Mouse (Mus musculus): ENCODE results near the gene Ppp2r2c. TPM values are rescaled to one million over a fixed set of nuclear protein-coding genes. Genes with fewer than 3 reads are reported as not detected.

Ppp2r2c gene
- polyA plus RNA-seq, 1 experiment from 2014 or later = 64.1 TPM

- WGBS = 94% methylated on average over 2 of the region's 2 CpGs
- ATAC-seq (ENCODE audit: low read depth) = no peak
- no peaks in the 10 kb centered on the region for H3K9me3 ChIP-seq (ENCODE audit: control insufficient read depth, low read length)
- no peak overlapping the region for H3K4me2 ChIP-seq (ENCODE audit: low read depth, low read length)
- no peaks in the 10 kb centered on the region for H3K4me1 ChIP-seq (ENCODE audit: control insufficient read depth, insufficient read depth, low read length)
- no peaks in the 10 kb centered on the region for H3K27me3 ChIP-seq (ENCODE audit: control insufficient read depth, insufficient read depth, low read length)
- H3K9ac ChIP-seq (replicated peaks; ENCODE audit: low read depth, low read length) = no peak overlapping the region
- H3K4me3 ChIP-seq (ENCODE audit: low read depth, low read length) = no peak overlapping the region
- no peaks in the 10 kb centered on the region for H3K36me3 ChIP-seq (ENCODE audit: control insufficient read depth, insufficient read depth, low read length)
- H3K27ac ChIP-seq (ENCODE audit: low read depth, low read length) = no peak overlapping the region
Measured at GRCm38 (mm10) chr5:36861084-36861483, 7.2 kb upstream of the Ppp2r2c start.

DNA sequence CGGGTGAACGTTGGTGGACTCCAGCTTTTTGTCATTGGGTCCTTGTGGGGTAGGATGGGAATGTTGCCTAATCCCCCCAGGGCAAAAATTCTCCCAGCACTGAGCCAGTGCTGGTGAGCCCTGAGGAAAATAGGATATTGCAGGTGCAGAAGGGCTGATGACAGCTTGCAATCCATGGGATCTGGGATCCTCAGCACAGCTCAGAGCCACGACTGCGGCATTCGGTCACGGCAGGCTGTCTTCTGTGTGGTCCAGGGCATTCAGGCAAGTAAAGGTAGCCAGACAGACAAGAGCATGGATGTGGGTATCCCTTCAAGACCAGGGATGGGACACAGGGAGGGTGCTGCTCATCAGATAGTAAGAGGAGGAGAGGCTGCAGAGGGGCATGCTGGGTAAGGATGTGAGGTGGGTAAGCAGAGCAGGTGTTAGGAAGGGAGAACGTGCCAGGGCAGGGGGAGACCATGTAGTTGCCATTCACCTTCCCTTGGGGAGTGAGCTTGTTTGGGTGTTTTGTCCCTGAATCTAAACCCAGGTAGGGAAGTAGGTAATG, 1.5 kb upstream of the Ppp2r2c start:
- no peak for ATAC-seq (ENCODE audit: low read depth)
- Histone ChIP-seq H3K4me2 (ENCODE audit: low read depth, low read length) (peak overlapping the region; percentile 82; the same call in 1 of the 2 replicates), H3K9me3 (ENCODE audit: control insufficient read depth, low read length) (no peaks in the 10 kb centered on the region), H3K4me3 (ENCODE audit: low read depth, low read length) (no peak overlapping the region), H3K27ac (ENCODE audit: low read depth, low read length) (no peak overlapping the region), H3K36me3 (ENCODE audit: control insufficient read depth, insufficient read depth, low read length) (no peaks in the 10 kb centered on the region), H3K9ac (replicated peaks; ENCODE audit: low read depth, low read length) (no peak overlapping the region), H3K4me1 (ENCODE audit: control insufficient read depth, insufficient read depth, low read length) (0 out of 2 replicates have a peak, but pooled peaks cover 15% of the 10 kb centered on the region), H3K27me3 (ENCODE audit: control insufficient read depth, insufficient read depth, low read length) (peaks cover 27% of the 10 kb centered on the region)
- 64% methylated on average over 7 of the region's 7 CpGs for WGBS

DNA sequence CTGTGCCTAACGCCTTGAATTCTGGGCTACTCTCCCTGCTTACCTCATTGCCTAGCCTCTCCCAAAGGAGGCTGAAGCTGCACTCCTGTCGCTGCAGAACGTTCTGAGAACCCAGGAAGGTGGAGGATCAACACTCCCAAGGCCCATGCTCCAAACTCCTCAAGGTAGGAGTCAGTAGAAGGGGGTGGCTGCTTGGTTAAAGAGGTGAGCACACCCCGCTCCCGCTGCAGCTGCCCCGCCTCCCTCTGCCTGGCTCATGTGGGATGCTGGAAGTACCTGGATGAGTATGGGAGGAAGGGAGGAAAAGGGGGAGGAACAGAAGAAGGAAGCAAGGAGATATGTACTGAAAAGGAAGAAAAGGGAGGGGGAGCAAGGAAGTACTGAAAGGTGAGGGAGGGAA, 752 bp upstream of the Ppp2r2c start:
- Histone ChIP-seq H3K36me3 (ENCODE audit: control insufficient read depth, insufficient read depth, low read length) (no peaks in the 10 kb centered on the region), H3K4me1 (ENCODE audit: control insufficient read depth, insufficient read depth, low read length) (0 out of 2 replicates have a peak, but pooled peaks cover 15% of the 10 kb centered on the region), H3K4me2 (ENCODE audit: low read depth, low read length) (peak overlapping the region; percentile 82), H3K9ac (replicated peaks; ENCODE audit: low read depth, low read length) (peak overlapping the region; percentile 87; the same call in 1 of the 2 replicates), H3K9me3 (ENCODE audit: control insufficient read depth, low read length) (no peaks in the 10 kb centered on the region), H3K27ac (ENCODE audit: low read depth, low read length) (no peak overlapping the region), H3K4me3 (ENCODE audit: low read depth, low read length) (peak overlapping the region; percentile 61), H3K27me3 (ENCODE audit: control insufficient read depth, insufficient read depth, low read length) (peaks cover 27% of the 10 kb centered on the region)
- WGBS = 5% methylated on average over 6 of the region's 6 CpGs
- no peak; the same call in 1 of the 2 replicates for ATAC-seq (ENCODE audit: low read depth)

DNA sequence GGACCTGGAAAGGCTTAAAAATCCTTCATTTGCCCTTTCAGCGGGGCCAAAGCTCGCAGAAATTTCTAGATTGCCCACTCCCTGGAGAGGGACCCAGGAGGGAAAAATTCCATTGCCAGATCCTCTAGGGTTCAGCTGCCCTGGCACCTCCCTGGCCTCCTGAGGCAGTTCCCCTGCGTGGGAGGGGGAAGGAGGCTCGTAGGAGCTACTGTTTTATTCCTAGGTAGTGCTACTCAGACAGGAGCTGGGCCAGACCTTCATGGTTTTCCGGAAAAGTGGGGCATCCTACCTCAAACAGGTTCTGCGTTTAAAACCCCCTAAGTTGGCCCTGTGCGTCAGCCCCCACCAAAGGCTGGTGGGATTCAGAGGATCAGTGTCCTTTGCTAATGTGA, 869 bp downstream of the Ppp2r2c start:
- Histone ChIP-seq H3K4me2 (ENCODE audit: low read depth, low read length) (peak overlapping the region; percentile 82), H3K36me3 (ENCODE audit: control insufficient read depth, insufficient read depth, low read length) (no peaks in the 10 kb centered on the region), H3K27ac (ENCODE audit: low read depth, low read length) (peak overlapping the region; percentile 82), H3K9ac (replicated peaks; ENCODE audit: low read depth, low read length) (peak overlapping the region; percentile 87), H3K9me3 (ENCODE audit: control insufficient read depth, low read length) (no peaks in the 10 kb centered on the region), H3K27me3 (ENCODE audit: control insufficient read depth, insufficient read depth, low read length) (peaks cover 27% of the 10 kb centered on the region), H3K4me1 (ENCODE audit: control insufficient read depth, insufficient read depth, low read length) (0 out of 2 replicates have a peak, but pooled peaks cover 15% of the 10 kb centered on the region), H3K4me3 (ENCODE audit: low read depth, low read length) (peak overlapping the region; percentile 61)
- ATAC-seq (ENCODE audit: low read depth) = peak; percentile 14; the same call in 1 of the 2 replicates
- under 1% methylated on average over 7 of the region's 7 CpGs for WGBS

GRCm38 (mm10) chr5:36869578-36870236, 1.4 kb downstream of the Ppp2r2c start:
- Histone ChIP-seq H3K36me3 (ENCODE audit: control insufficient read depth, insufficient read depth, low read length) (no peaks in the 10 kb centered on the region), H3K27ac (ENCODE audit: low read depth, low read length) (peak overlapping the region; percentile 82), H3K9me3 (ENCODE audit: control insufficient read depth, low read length) (no peaks in the 10 kb centered on the region), H3K4me2 (ENCODE audit: low read depth, low read length) (peak overlapping the region; percentile 82), H3K27me3 (ENCODE audit: control insufficient read depth, insufficient read depth, low read length) (peaks cover 27% of the 10 kb centered on the region), H3K9ac (replicated peaks; ENCODE audit: low read depth, low read length) (peak overlapping the region; percentile 87), H3K4me3 (ENCODE audit: low read depth, low read length) (peak overlapping the region; percentile 61), H3K4me1 (ENCODE audit: control insufficient read depth, insufficient read depth, low read length) (0 out of 2 replicates have a peak, but pooled peaks cover 15% of the 10 kb centered on the region)
- WGBS = under 1% methylated on average over 51 of the region's 56 CpGs
- peak; percentile 74 for ATAC-seq (ENCODE audit: low read depth)

DNA sequence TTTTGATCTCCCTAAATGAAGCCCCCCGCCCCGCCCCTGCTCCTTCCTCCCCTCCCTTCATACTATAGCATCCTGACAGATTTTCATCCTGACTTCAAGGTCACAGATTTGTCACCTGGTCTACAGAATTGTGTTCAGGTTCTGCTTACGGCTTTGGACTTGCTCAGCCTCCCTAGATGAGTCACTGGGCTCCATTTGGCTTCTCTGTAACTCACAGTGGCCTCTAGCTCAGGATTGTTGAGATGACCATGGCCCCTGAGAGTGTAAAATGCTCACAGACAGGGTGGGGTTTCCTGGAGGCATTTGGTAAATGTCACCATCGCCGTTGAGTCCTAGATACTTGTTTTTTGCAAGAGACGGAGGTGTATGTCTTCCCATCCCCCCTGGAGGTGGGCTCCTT, 2.6 kb downstream of the Ppp2r2c start:
- Histone ChIP-seq H3K27ac (ENCODE audit: low read depth, low read length) (no peak overlapping the region), H3K27me3 (ENCODE audit: control insufficient read depth, insufficient read depth, low read length) (peaks cover 27% of the 10 kb centered on the region), H3K4me1 (ENCODE audit: control insufficient read depth, insufficient read depth, low read length) (0 out of 2 replicates have a peak, but pooled peaks cover 15% of the 10 kb centered on the region), H3K9ac (replicated peaks; ENCODE audit: low read depth, low read length) (no peak overlapping the region), H3K36me3 (ENCODE audit: control insufficient read depth, insufficient read depth, low read length) (no peaks in the 10 kb centered on the region), H3K4me3 (ENCODE audit: low read depth, low read length) (no peak overlapping the region; the same call in 1 of the 2 replicates), H3K9me3 (ENCODE audit: control insufficient read depth, low read length) (no peaks in the 10 kb centered on the region), H3K4me2 (ENCODE audit: low read depth, low read length) (peak overlapping the region; percentile 82; the same call in 1 of the 2 replicates)
- ATAC-seq (ENCODE audit: low read depth) = no peak
- 82% methylated on average over 6 of the region's 6 CpGs for WGBS

- WGBS = 80% methylated on average over 4 of the region's 4 CpGs
- H3K4me3 ChIP-seq (ENCODE audit: low read depth, low read length) = no peak overlapping the region
- no peak overlapping the region for H3K4me2 ChIP-seq (ENCODE audit: low read depth, low read length)
- H3K36me3 ChIP-seq (ENCODE audit: control insufficient read depth, insufficient read depth, low read length) = no peaks in the 10 kb centered on the region
- no peak overlapping the region for H3K9ac ChIP-seq (replicated peaks; ENCODE audit: low read depth, low read length)
- H3K4me1 ChIP-seq (ENCODE audit: control insufficient read depth, insufficient read depth, low read length) = 0 out of 2 replicates have a peak, but pooled peaks cover 5% of the 10 kb centered on the region
- H3K27me3 ChIP-seq (ENCODE audit: control insufficient read depth, insufficient read depth, low read length) = no peaks in the 10 kb centered on the region
- H3K9me3 ChIP-seq (ENCODE audit: control insufficient read depth, low read length) = no peaks in the 10 kb centered on the region
- no peak overlapping the region for H3K27ac ChIP-seq (ENCODE audit: low read depth, low read length)
- no peak for ATAC-seq (ENCODE audit: low read depth)
Measured at GRCm38 (mm10) chr5:36875956-36876355, 7.6 kb downstream of the Ppp2r2c start.

- H3K4me1 ChIP-seq (ENCODE audit: control insufficient read depth, insufficient read depth, low read length) = 0 out of 2 replicates have a peak, but pooled peaks cover 5% of the 10 kb centered on the region
- H3K27ac ChIP-seq (ENCODE audit: low read depth, low read length) = no peak overlapping the region
Measured at GRCm38 (mm10) chr5:36876777-36877396, 8.6 kb downstream of the Ppp2r2c start.

DNA sequence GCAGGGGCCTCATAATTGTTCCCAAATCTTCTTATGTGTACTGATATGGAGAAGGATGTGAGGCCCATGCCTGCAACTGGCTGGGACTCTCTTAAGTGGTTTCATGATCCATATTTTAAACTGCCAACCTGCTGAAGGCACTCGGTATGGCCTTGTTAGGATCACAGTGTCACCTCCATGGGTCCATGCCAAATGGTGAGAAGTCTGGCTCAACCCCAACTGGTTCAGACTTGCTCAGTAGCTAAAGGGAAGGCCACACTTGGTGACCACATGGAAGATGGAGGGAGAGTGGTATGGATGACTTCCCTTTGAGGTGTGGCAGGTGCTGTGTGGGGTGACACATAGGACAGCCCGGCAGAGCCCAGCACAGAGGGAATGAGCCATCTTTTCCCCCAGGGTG, 9.3 kb downstream of the Ppp2r2c start:
- Histone ChIP-seq H3K27me3 (ENCODE audit: control insufficient read depth, insufficient read depth, low read length) (no peaks in the 10 kb centered on the region), H3K9me3 (ENCODE audit: control insufficient read depth, low read length) (no peaks in the 10 kb centered on the region), H3K9ac (replicated peaks; ENCODE audit: low read depth, low read length) (no peak overlapping the region), H3K4me3 (ENCODE audit: low read depth, low read length) (no peak overlapping the region), H3K36me3 (ENCODE audit: control insufficient read depth, insufficient read depth, low read length) (no peaks in the 10 kb centered on the region), H3K4me1 (ENCODE audit: control insufficient read depth, insufficient read depth, low read length) (0 out of 2 replicates have a peak, but pooled peaks cover 5% of the 10 kb centered on the region), H3K4me2 (ENCODE audit: low read depth, low read length) (no peak overlapping the region), H3K27ac (ENCODE audit: low read depth, low read length) (no peak overlapping the region)
- no peak for ATAC-seq (ENCODE audit: low read depth)
- WGBS = 92% methylated on average over 2 of the region's 2 CpGs

More at GRCm38 (mm10) chr5:36876777-36877396, 8.6 kb downstream of the Ppp2r2c start:
- no peak overlapping the region for H3K4me3 ChIP-seq (ENCODE audit: low read depth, low read length)
- no peak overlapping the region for H3K4me2 ChIP-seq (ENCODE audit: low read depth, low read length)
- no peaks in the 10 kb centered on the region for H3K9me3 ChIP-seq (ENCODE audit: control insufficient read depth, low read length)
- no peaks in the 10 kb centered on the region for H3K36me3 ChIP-seq (ENCODE audit: control insufficient read depth, insufficient read depth, low read length)
- no peak overlapping the region for H3K9ac ChIP-seq (replicated peaks; ENCODE audit: low read depth, low read length)
- no peaks in the 10 kb centered on the region for H3K27me3 ChIP-seq (ENCODE audit: control insufficient read depth, insufficient read depth, low read length)
- 45% methylated on average over 7 of the region's 7 CpGs for WGBS
- ATAC-seq (ENCODE audit: low read depth) = no peak

All from neural tube, embryonic 14.5 days (tissue).